Mouse (Mus musculus): Measurements from ENCODE around the gene Tbl1xr1. TPM values are rescaled to one million over a fixed set of nuclear protein-coding genes. Genes with fewer than 3 reads are reported as not detected.

The Tbl1xr1 gene
- polyA plus RNA-seq, 1 experiment from 2014 or later = 9.6 TPM

- H3K4me1 ChIP-seq (replicated peaks; ENCODE audit: control insufficient read depth, insufficient read depth) = no peaks in the 10 kb centered on the region
- no peak overlapping the region for H3K4me3 ChIP-seq (ENCODE audit: low read depth, low read length)
- no peaks in the 10 kb centered on the region for H3K9me3 ChIP-seq (ENCODE audit: control insufficient read depth, low read length)
- H3K9ac ChIP-seq (ENCODE audit: low read length) = no peak overlapping the region
- no peaks in the 10 kb centered on the region for H3K27me3 ChIP-seq (ENCODE audit: control insufficient read depth, insufficient read depth, low read length)
- 84% methylated on average over 6 of the region's 6 CpGs for whole genome bisulfite sequencing
- H3K27ac ChIP-seq (replicated peaks) = no peak overlapping the region
- no peak overlapping the region for H3K4me2 ChIP-seq (replicated peaks; ENCODE audit: low read depth)
- DNase-seq (ENCODE audit: low spot score) (no peak), ATAC-seq (ENCODE audit: low FRiP score, low TSS enrichment) (no peak)
- TF ChIP-seq EP300 (optimal IDR thresholded peaks at IDR 0.05) = no peak
- TF ChIP-seq CTCF (IDR thresholded peaks at IDR 0.05; ENCODE audit: low read depth) = no peak
- no peaks in the 10 kb centered on the region for H3K36me3 ChIP-seq (ENCODE audit: control insufficient read depth, insufficient read depth, low read length)
Measured at GRCm38 (mm10) chr3:22141984-22142719, 65.7 kb downstream of the Tbl1xr1 start.

GRCm38 (mm10) chr3:22142846-22143641 is 66.6 kb downstream of the Tbl1xr1 start:
- DNase-seq (ENCODE audit: low spot score) = peak; percentile 32
- no peak overlapping the region for H3K4me2 ChIP-seq (replicated peaks; ENCODE audit: low read depth)
- H3K4me3 ChIP-seq (ENCODE audit: low read depth, low read length) = no peak overlapping the region
- no peaks in the 10 kb centered on the region for H3K36me3 ChIP-seq (ENCODE audit: control insufficient read depth, insufficient read depth, low read length)
- no peaks in the 10 kb centered on the region for H3K4me1 ChIP-seq (replicated peaks; ENCODE audit: control insufficient read depth, insufficient read depth)
- 68% methylated on average over 5 of the region's 5 CpGs for WGBS
- H3K27ac ChIP-seq (replicated peaks) = no peak overlapping the region
- peak; percentile 41; the same call in 1 of the 2 replicates for ATAC-seq (ENCODE audit: low FRiP score, low TSS enrichment)
- H3K9ac ChIP-seq (ENCODE audit: low read length) = no peak overlapping the region
- H3K27me3 ChIP-seq (ENCODE audit: control insufficient read depth, insufficient read depth, low read length) = no peaks in the 10 kb centered on the region
- TF ChIP-seq EP300 (optimal IDR thresholded peaks at IDR 0.05) = no peak
- TF ChIP-seq CTCF (IDR thresholded peaks at IDR 0.05; ENCODE audit: low read depth) = peak; percentile 68
- no peaks in the 10 kb centered on the region for H3K9me3 ChIP-seq (ENCODE audit: control insufficient read depth, low read length)

GRCm38 (mm10) chr3:22144255-22144654 is 67.8 kb downstream of the Tbl1xr1 start:
- no peak for DNase-seq (ENCODE audit: low spot score)
- TF ChIP-seq CTCF (IDR thresholded peaks at IDR 0.05; ENCODE audit: low read depth) = peak; percentile 73
- TF ChIP-seq EP300 (optimal IDR thresholded peaks at IDR 0.05) = no peak
- no peak overlapping the region for H3K9ac ChIP-seq (ENCODE audit: low read length)
- H3K4me2 ChIP-seq (replicated peaks; ENCODE audit: low read depth) = no peak overlapping the region
- no peaks in the 10 kb centered on the region for H3K36me3 ChIP-seq (ENCODE audit: control insufficient read depth, insufficient read depth, low read length)
- 80% methylated on average over 2 of the region's 2 CpGs for WGBS
- H3K4me1 ChIP-seq (replicated peaks; ENCODE audit: control insufficient read depth, insufficient read depth) = no peaks in the 10 kb centered on the region
- no peak overlapping the region for H3K4me3 ChIP-seq (ENCODE audit: low read depth, low read length)
- H3K9me3 ChIP-seq (ENCODE audit: control insufficient read depth, low read length) = no peaks in the 10 kb centered on the region
- no peaks in the 10 kb centered on the region for H3K27me3 ChIP-seq (ENCODE audit: control insufficient read depth, insufficient read depth, low read length)
- no peak for ATAC-seq (ENCODE audit: low FRiP score, low TSS enrichment)
- H3K27ac ChIP-seq (replicated peaks) = no peak overlapping the region

GRCm38 (mm10) chr3:22147433-22147927 is 71.0 kb downstream of the Tbl1xr1 start:
- Histone ChIP-seq H3K4me1 (replicated peaks; ENCODE audit: control insufficient read depth, insufficient read depth) (no peaks in the 10 kb centered on the region), H3K9me3 (ENCODE audit: control insufficient read depth, low read length) (no peaks in the 10 kb centered on the region), H3K9ac (ENCODE audit: low read length) (no peak overlapping the region), H3K27me3 (ENCODE audit: control insufficient read depth, insufficient read depth, low read length) (no peaks in the 10 kb centered on the region), H3K36me3 (ENCODE audit: control insufficient read depth, insufficient read depth, low read length) (no peaks in the 10 kb centered on the region), H3K27ac (replicated peaks) (no peak overlapping the region), H3K4me2 (replicated peaks; ENCODE audit: low read depth) (no peak overlapping the region), H3K4me3 (ENCODE audit: low read depth, low read length) (no peak overlapping the region)
- DNase-seq (ENCODE audit: low spot score) = no peak
- 33% methylated on average over 1 of the region's 1 CpGs for WGBS
- TF ChIP-seq CTCF (IDR thresholded peaks at IDR 0.05; ENCODE audit: low read depth) = peak; percentile 57
- TF ChIP-seq EP300 (optimal IDR thresholded peaks at IDR 0.05) = no peak
- no peak for ATAC-seq (ENCODE audit: low FRiP score, low TSS enrichment)

GRCm38 (mm10) chr3:22148306-22148932 is 72.0 kb downstream of the Tbl1xr1 start:
- H3K27ac ChIP-seq (replicated peaks) = no peak overlapping the region
- no peak overlapping the region for H3K4me3 ChIP-seq (ENCODE audit: low read depth, low read length)
- no peak overlapping the region for H3K4me2 ChIP-seq (replicated peaks; ENCODE audit: low read depth)
- whole genome bisulfite sequencing = 61% methylated on average over 6 of the region's 6 CpGs
- H3K27me3 ChIP-seq (ENCODE audit: control insufficient read depth, insufficient read depth, low read length) = no peaks in the 10 kb centered on the region
- H3K36me3 ChIP-seq (ENCODE audit: control insufficient read depth, insufficient read depth, low read length) = no peaks in the 10 kb centered on the region
- no peaks in the 10 kb centered on the region for H3K9me3 ChIP-seq (ENCODE audit: control insufficient read depth, low read length)
- no peaks in the 10 kb centered on the region for H3K4me1 ChIP-seq (replicated peaks; ENCODE audit: control insufficient read depth, insufficient read depth)
- ATAC-seq (ENCODE audit: low FRiP score, low TSS enrichment) (0 out of 2 replicates have a peak, but pooled peaks have one; percentile 24), DNase-seq (ENCODE audit: low spot score) (no peak)
- TF ChIP-seq CTCF (IDR thresholded peaks at IDR 0.05; ENCODE audit: low read depth) (no peak), EP300 (optimal IDR thresholded peaks at IDR 0.05) (no peak)
- H3K9ac ChIP-seq (ENCODE audit: low read length) = no peak overlapping the region

Data from stomach, postnatal 0 days (tissue).